Comparison of ENCODE assay signal across 8 mouse cellular contexts in the genomic region with DNA sequence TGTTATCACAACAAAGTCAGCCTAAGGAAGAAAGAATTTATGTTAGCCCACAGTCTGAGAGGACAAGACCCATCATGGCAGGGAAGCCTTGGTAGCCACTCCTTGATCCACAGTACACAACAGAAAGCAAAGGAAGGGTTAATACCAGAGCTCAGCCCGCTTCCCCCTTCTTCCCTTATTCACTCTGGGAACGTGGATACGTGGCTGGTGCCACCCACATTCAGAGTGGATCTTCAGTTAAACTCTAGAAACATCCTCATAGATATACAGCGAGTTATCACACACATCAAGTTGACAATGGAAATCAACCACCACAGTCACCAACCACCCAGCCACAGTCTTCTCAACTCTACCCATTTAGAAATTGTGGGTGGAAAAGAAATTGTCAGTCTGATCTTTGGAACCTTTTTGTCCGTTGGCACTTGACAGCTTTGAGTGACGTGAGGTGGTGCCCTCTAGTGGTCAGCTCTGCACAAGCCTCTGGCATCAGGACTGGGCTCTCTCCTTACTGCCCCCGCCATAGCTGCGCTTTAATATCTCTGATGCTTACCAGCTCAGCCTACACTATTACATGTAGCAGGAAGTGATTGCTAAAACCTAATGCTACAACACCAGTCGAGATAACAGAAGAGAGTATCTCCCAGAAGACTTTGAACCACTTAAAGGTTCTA. TPM values are rescaled to one million over a fixed set of nuclear protein-coding genes. Genes with fewer than 3 reads are reported as not detected.
DNase-seq lines count a peak whose midpoint lies in the region; TF ChIP-seq lines count a peak whose summit lies in the region.

No protein-coding gene starts in this region.

- H3K4me1 ChIP-seq in embryonic facial prominence, embryonic 10.5 days = peaks cover 3% of the 10 kb centered on the region
- no peaks in the 10 kb centered on the region for H3K4me1 ChIP-seq in spleen, adult 2 months (ENCODE audit: control insufficient read depth, insufficient read depth, insufficient read length)

- no peak for TF ChIP-seq POLR2A in spleen, adult 2 months (IDR thresholded peaks at IDR 0.05; ENCODE audit: low read depth, low read length)

- DNase-seq in adrenal gland, adult (ENCODE audit: inconsistent age in 2 of 2, low spot score in 1 of 2) = peak; percentile 43 to 85
- DNase-seq in adrenal gland, adult 8-10 months = no peak
- peak; percentile 64 for DNase-seq in adrenal gland, adult 2 months
- DNase-seq in embryonic facial prominence, embryonic 10.5 days (ENCODE audit: low spot score) = peak; percentile 67
- peak; percentile 54 to 77 for DNase-seq in heart, postnatal 10 days
- peak; percentile 83 to 84 for DNase-seq in kidney, postnatal 25 days
- peak; percentile 67 to 80 for DNase-seq in lung, postnatal 4 days
- DNase-seq in spleen, adult 2 months (ENCODE audit: low read depth in 1 of 2, low spot score in 2 of 2) = peak; percentile 71 to 80

- H3K36me3 ChIP-seq in embryonic facial prominence, embryonic 10.5 days (replicated peaks) = no peaks in the 10 kb centered on the region
- H3K36me3 ChIP-seq in spleen, adult 2 months (ENCODE audit: control insufficient read depth, insufficient read depth, low read length) = no peaks in the 10 kb centered on the region

- TF ChIP-seq CTCF in spleen, adult 2 months (IDR thresholded peaks at IDR 0.05; ENCODE audit: extremely low read depth, insufficient read depth, insufficient read length, insufficient replicate concordance) = peak; percentile 86; the same call in 1 of the 2 replicates

- intact Hi-C loops in heart, postnatal 10 days (cut with DNase I) = no loop called here

- no peaks in the 10 kb centered on the region for H3K27me3 ChIP-seq in embryonic facial prominence, embryonic 10.5 days (replicated peaks; ENCODE audit: low read depth, poor library complexity, severe bottlenecking)
- 0 out of 2 replicates have a peak, but pooled peaks cover 1% of the 10 kb centered on the region for H3K27me3 ChIP-seq in spleen, adult 2 months (ENCODE audit: control insufficient read depth, insufficient read depth, low read length)

- no peaks in the 10 kb centered on the region for H3K9me3 ChIP-seq in embryonic facial prominence, embryonic 10.5 days

- H3K4me3 ChIP-seq in embryonic facial prominence, embryonic 10.5 days = no peak overlapping the region
- H3K4me3 ChIP-seq in spleen, adult 2 months (ENCODE audit: extremely low read depth, insufficient read depth, insufficient read length) = no peak overlapping the region

- H3K27ac ChIP-seq in embryonic facial prominence, embryonic 10.5 days (replicated peaks) = no peak overlapping the region
- no peak overlapping the region for H3K27ac ChIP-seq in spleen, adult 2 months (ENCODE audit: insufficient read depth, low read length)

- 21% methylated on average over 9 of the region's 9 CpGs for WGBS in embryonic facial prominence, embryonic 10.5 days
- 20% methylated on average over 9 of the region's 9 CpGs for WGBS in spleen, adult 2 months

RNA-seq across cellular contexts. Expression of a gene that starts 5.7 kb away (rescaled TPM):
- 10 to 100 TPM; 13.7 to 23.9 (median 20.8) TPM for total RNA-seq in adrenal gland, adult 8-10 months (2022)
- total RNA-seq in adrenal gland, adult 2 months (2021) = 10 to 100 TPM; 15.6 to 16.8 TPM
- polyA plus RNA-seq in adrenal gland, adult 2 months (2012; rRNA removed) = 6.2 and 6.9 TPM in 2 replicates
- 2.3 TPM in 2 replicates for polyA plus RNA-seq in embryonic facial prominence, embryonic 10.5 days (2016; fragmentation: Nextera tagmentation; extraction: Ambion mirVana)
- total RNA-seq in heart, postnatal 10 days (2021) = 10 to 100 TPM in 1 of 2 experiments, 1 to 10 TPM in 1; 7.4 to 11.1 TPM
- polyA plus RNA-seq in spleen, adult 2 months (2012; rRNA removed) = 12.7 and 15.1 TPM in 2 replicates

RNA-seq across cellular contexts. Expression of a gene that starts 46.6 kb away (rescaled TPM):
- 10 to 100 TPM; 22.6 to 31.6 (median 27.9) TPM for total RNA-seq in adrenal gland, adult 8-10 months (2022)
- total RNA-seq in adrenal gland, adult 2 months (2021) = 10 to 100 TPM; 18.1 to 21.1 TPM
- 11.5 and 13.2 TPM in 2 replicates for polyA plus RNA-seq in adrenal gland, adult 2 months (2012; rRNA removed)
- polyA plus RNA-seq in embryonic facial prominence, embryonic 10.5 days (2016; fragmentation: Nextera tagmentation; extraction: Ambion mirVana) = 7.7 and 9.0 TPM in 2 replicates
- 10 to 100 TPM; 12.6 to 13.4 TPM for total RNA-seq in heart, postnatal 10 days (2021)
- 15.7 and 31.3 TPM in 2 replicates for polyA plus RNA-seq in spleen, adult 2 months (2012; rRNA removed)
